Mouse (Mus musculus) limb, embryonic 13.5 days (tissue): ENCODE results near the gene Olfr715. TPM values are rescaled to one million over a fixed set of nuclear protein-coding genes. Genes with fewer than 3 reads are reported as not detected.
"Not testable (repeated sequence)": the region's sequence is repeated elsewhere in the genome, so short reads cannot be mapped to it uniquely, and the experiment has no call there.

ENCODE experiments used
- ATAC-seq: fragments of 200-750 bp; cut with Nextera tagmentation; 2 replicates; pipeline ENCODE4 v1.8.0; 2017; ENCODE audit warnings: low read depth, moderate number of reproducible peaks, moderate TSS enrichment; ENCODE audit not compliant: low FRiP score
- H3K27ac ChIP-seq: fragments of 300-500 bp; sonication (generic); 2 replicates; pipeline ENCODE4 v1.5.1; 2015; ENCODE audit warnings: inconsistent platforms, mild to moderate bottlenecking, moderate library complexity
- H3K27me3 ChIP-seq: fragments of 300-500 bp; sonication (generic); 2 replicates; pipeline ENCODE4 v1.6.1; 2015; ENCODE audit warnings: mild to moderate bottlenecking, inconsistent platforms
- H3K36me3 ChIP-seq: fragments of 300-500 bp; sonication (generic); 2 replicates; pipeline ENCODE4 v1.6.1; 2015; ENCODE audit warnings: inconsistent platforms, mild to moderate bottlenecking, moderate library complexity
- H3K4me1 ChIP-seq: fragments of 300-500 bp; sonication (generic); 2 replicates; pipeline ENCODE4 v1.6.1; 2015; ENCODE audit warnings: inconsistent platforms
- H3K4me2 ChIP-seq: fragments of 300-500 bp; sonication (generic); replicated peaks from 2 replicates; pipeline ENCODE4 v1.6.1; 2015; ENCODE audit warnings: inconsistent platforms, mild to moderate bottlenecking, moderate library complexity
- H3K4me3 ChIP-seq: fragments of 300-500 bp; sonication (generic); 2 replicates; pipeline ENCODE4 v1.5.1; 2015; ENCODE audit warnings: moderate library complexity, mild to moderate bottlenecking, inconsistent platforms
- H3K9ac ChIP-seq: fragments of 300-500 bp; sonication (generic); 2 replicates; pipeline ENCODE4 v1.6.1; 2015; ENCODE audit warnings: mild to moderate bottlenecking, inconsistent platforms
- H3K9me3 ChIP-seq: fragments of 300-500 bp; sonication (generic); 2 replicates; pipeline ENCODE4 v1.6.1; 2016; ENCODE audit warnings: inconsistent platforms
- WGBS: fragments of 180-500 bp; shearing (Covaris S2); methylation state at CpG from one replicate; pipeline ENCODE4 v1.1.7; 2015; 5-methylcytosine and 5-hydroxymethylcytosine counted together
- polyA plus RNA-seq: library from polyadenylated mRNA; unstranded; fragments of >200 nt; fragmentation: Nextera tagmentation; extraction: Ambion mirVana; gene quantifications from 2 replicates; pipeline ENCODE4 v1.2.1, GENCODE M21; 2015

The Olfr715 gene
- not detected in 2 replicates for polyA plus RNA-seq

DNA sequence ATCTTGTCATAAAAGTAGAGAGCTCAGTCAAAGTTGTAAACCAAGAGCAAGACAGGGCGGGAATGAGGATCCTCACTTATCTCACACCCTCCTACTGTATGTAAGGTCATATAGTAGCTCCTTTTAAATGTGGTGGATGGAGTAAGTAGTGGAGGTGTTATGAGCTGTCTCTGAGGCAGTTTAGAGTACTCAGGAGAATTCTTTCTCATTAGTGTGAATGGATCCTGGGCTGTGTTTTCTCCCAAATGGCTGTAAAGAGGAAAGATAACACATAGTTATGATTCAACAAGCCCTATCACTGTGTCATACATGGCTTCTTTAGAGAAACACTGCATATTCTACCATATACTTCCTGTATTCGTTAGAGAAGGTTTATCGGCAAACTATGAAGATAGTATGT is at the start of gene Olfr715:
Gene Olfr715 (minus strand): TSS at position 101 of the 400 bp plus-strand sequence.
- H3K9ac ChIP-seq, H3K4me1 ChIP-seq, H3K9me3 ChIP-seq, H3K36me3 ChIP-seq, H3K27ac ChIP-seq, H3K27me3 ChIP-seq, H3K4me2 ChIP-seq, H3K4me3 ChIP-seq, ATAC-seq: not testable (repeated sequence)
- 77% methylated on average over 3 of the region's 3 CpGs for WGBS

DNA sequence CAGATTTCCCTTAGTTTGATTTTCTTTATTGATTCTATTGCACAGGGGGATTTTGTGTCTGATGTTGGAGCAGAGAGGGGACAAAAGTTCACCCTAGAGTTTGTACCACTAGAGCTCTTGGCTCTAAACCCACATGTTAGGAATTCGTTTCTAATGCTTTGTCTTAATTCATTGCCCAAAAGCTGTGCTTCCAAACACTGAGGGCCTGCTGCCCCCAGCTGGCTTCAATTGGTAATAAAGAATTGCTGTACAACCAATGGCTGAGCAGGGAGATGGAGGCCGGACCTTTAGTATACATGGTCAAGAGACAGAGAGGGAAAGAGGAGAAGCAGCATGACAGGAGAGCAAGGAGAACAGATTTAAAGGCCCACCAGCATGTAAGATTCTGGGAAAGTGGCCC is 49.5 kb upstream of the Olfr715 start:
- no peak overlapping the region for H3K4me3 ChIP-seq
- H3K27me3 ChIP-seq = no peaks in the 10 kb centered on the region
- H3K27ac ChIP-seq = no peak overlapping the region
- H3K9ac ChIP-seq = no peak overlapping the region
- no peak overlapping the region for H3K4me2 ChIP-seq
- WGBS = 43% methylated on average over 2 of the region's 2 CpGs
- no peak for ATAC-seq
- no peaks in the 10 kb centered on the region for H3K4me1 ChIP-seq
- H3K36me3 ChIP-seq = no peaks in the 10 kb centered on the region
- H3K9me3 ChIP-seq = no peaks in the 10 kb centered on the region

DNA sequence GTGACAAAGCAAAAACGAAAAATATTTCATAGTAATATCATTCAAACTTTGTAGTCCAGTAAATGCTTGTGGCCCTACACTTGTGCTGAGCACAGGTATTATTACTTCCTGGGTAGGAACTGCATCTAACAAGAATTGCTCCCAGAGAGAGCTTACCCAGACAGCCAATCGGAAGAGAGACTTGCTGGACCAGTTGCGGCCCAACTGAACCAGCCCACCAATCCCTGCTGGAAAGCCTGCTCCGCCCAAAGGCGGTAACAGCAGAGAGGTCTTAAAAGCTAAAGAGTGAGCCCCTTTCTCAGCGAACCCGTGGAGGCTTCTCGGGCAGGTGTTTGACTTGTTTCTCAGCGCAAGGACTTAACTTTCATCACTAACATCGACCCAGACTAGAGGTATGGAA is 35.8 kb upstream of the Olfr715 start, which contains the start of gene Nlrp14:
Gene Nlrp14 (plus strand): TSS at position 301 of the 400 bp plus-strand sequence.
- Histone ChIP-seq H3K4me1 (no peaks in the 10 kb centered on the region), H3K27me3 (no peaks in the 10 kb centered on the region), H3K36me3 (no peaks in the 10 kb centered on the region), H3K9ac (no peak within 1 kb of the TSS), H3K4me3 (no peak within 1 kb of the TSS), H3K4me2 (no peak within 1 kb of the TSS), H3K9me3 (no peaks in the 10 kb centered on the region), H3K27ac (no peak within 1 kb of the TSS)
- 84% methylated on average over 10 of the region's 10 CpGs for whole genome bisulfite sequencing
- ATAC-seq = no peak

DNA sequence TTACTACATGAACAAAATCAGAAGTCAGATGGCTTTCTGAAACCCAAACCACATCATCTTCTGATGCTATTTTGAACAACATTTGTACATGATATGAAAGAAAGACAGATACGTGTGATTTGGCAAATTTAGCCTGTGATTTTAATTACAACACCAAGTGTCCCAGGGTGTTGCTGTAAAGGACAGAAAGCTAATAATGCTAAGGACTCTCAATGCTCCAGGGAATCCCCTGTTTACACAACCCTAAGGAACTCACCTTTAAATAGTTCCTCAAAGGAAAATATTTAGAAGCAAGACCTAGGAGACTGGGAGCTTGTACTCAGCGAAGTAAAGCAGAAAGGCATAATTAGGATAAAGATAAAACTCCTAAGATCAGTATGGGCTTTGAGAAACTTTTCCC is 7.1 kb upstream of the Olfr715 start, which contains the start of gene Olfr716:
Gene Olfr716 (plus strand): TSS at position 301 of the 400 bp plus-strand sequence.
- H3K4me1 ChIP-seq, H3K4me3 ChIP-seq, H3K27ac ChIP-seq, H3K36me3 ChIP-seq, H3K9ac ChIP-seq, ATAC-seq, H3K4me2 ChIP-seq, H3K27me3 ChIP-seq, H3K9me3 ChIP-seq: not testable (repeated sequence)
- 66% methylated on average over 2 of the region's 2 CpGs for WGBS

DNA sequence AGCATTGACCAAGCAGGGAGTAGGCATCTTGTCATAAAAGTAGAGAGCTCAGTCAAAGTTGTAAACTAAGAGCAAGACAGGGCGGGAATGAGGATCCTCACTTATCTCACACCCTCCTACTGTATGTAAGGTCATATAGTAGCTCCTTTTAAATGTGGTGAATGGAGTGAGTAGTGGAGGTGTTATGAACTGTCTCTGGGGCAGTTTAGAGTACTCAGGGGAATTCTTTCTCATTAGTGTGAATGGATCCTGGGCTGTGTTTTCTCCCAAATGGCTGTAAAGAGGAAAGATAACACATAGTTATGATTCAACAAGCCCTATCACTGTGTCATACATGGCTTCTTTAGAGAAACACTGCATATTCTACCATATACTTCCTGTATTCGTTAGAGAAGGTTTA is 20.6 kb downstream of the Olfr715 start, which contains the start of gene Olfr715b:
Gene Olfr715b (minus strand): TSS at position 101 of the 400 bp plus-strand sequence.
- not testable (repeated sequence) for ATAC-seq, H3K9me3 ChIP-seq, H3K4me1 ChIP-seq, H3K36me3 ChIP-seq, H3K27ac ChIP-seq, H3K27me3 ChIP-seq, H3K9ac ChIP-seq, H3K4me3 ChIP-seq, H3K4me2 ChIP-seq
- 68% methylated on average over 2 of the region's 2 CpGs for WGBS

DNA sequence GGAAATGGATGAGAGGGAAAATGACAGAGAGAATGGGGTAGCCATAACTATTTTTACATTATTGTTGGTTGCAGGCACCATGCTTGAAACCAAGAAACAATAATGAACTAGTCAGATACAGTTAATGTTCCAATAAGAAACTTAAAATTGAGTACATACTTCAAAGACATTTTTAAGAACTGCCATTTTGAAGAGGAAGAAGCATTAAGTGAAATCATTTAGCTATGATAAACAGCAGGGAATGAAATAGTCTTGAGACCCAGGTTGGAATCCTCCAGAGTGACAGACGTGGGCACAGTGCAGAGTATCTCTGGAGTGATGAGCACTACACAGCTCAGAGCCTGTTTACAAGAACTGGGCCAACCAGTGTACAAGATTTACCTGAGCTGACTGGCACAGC is 38.0 kb downstream of the Olfr715 start, which contains the start of gene Olfr17:
Gene Olfr17 (plus strand): TSS at position 301 of the 400 bp plus-strand sequence.
- Histone ChIP-seq H3K4me1 (no peaks in the 10 kb centered on the region), H3K4me2 (no peak within 1 kb of the TSS), H3K9me3 (no peaks in the 10 kb centered on the region), H3K36me3 (no peaks in the 10 kb centered on the region), H3K4me3 (no peak within 1 kb of the TSS), H3K27ac (no peak within 1 kb of the TSS), H3K9ac (no peak within 1 kb of the TSS), H3K27me3 (no peaks in the 10 kb centered on the region)
- 53% methylated on average over 1 of the region's 1 CpGs for WGBS
- ATAC-seq = no peak

Other genes starting within 250 kb of the Olfr715 start
- not detected in 2 replicates for gene Olfr706, start 242.9 kb downstream of the Olfr715 start, polyA plus RNA-seq
- gene Olfr707, start 229.8 kb downstream of the Olfr715 start, polyA plus RNA-seq = not detected in 2 replicates
- not detected in 2 replicates for gene Olfr1532-ps1, start 223.1 kb downstream of the Olfr715 start, polyA plus RNA-seq
- not detected in 2 replicates for gene Olfr709-ps1, start 198.9 kb downstream of the Olfr715 start, polyA plus RNA-seq
- not detected in 2 replicates for gene Olfr710, start 182.8 kb downstream of the Olfr715 start, polyA plus RNA-seq
- not detected in 2 replicates for gene Olfr6, start 167.1 kb downstream of the Olfr715 start, polyA plus RNA-seq
- not detected in 2 replicates for gene Olfr711, start 155.6 kb downstream of the Olfr715 start, polyA plus RNA-seq
- gene Olfr2, start 125.0 kb downstream of the Olfr715 start, polyA plus RNA-seq = not detected in 2 replicates
- gene Olfr713, start 99.9 kb downstream of the Olfr715 start, polyA plus RNA-seq = not detected in 2 replicates
- not detected in 2 replicates for gene Olfr714, start 60.1 kb downstream of the Olfr715 start, polyA plus RNA-seq
- gene Olfr17, start 37.9 kb downstream of the Olfr715 start, polyA plus RNA-seq = not detected in 2 replicates
- gene Olfr715b, start 20.7 kb downstream of the Olfr715 start, polyA plus RNA-seq = not detected in 2 replicates
- gene Olfr716, start 7.2 kb upstream of the Olfr715 start, polyA plus RNA-seq = not detected in 2 replicates
- not detected in 2 replicates for gene Nlrp14, start 35.9 kb upstream of the Olfr715 start, polyA plus RNA-seq
- not detected in 2 replicates for gene Rbmxl2, start 78.4 kb upstream of the Olfr715 start, polyA plus RNA-seq
- gene Syt9, start 239.6 kb upstream of the Olfr715 start, polyA plus RNA-seq = 2.7 and 3.0 TPM in 2 replicates